Mouse (Mus musculus) cerebellum, adult 11 months (tissue): ENCODE results near the gene Ccdc93.

ENCODE experiments used
- DNase-seq: peaks from one replicate; pipeline ENCODE4 v3.0.0; 2022

The Ccdc93 gene

DNA sequence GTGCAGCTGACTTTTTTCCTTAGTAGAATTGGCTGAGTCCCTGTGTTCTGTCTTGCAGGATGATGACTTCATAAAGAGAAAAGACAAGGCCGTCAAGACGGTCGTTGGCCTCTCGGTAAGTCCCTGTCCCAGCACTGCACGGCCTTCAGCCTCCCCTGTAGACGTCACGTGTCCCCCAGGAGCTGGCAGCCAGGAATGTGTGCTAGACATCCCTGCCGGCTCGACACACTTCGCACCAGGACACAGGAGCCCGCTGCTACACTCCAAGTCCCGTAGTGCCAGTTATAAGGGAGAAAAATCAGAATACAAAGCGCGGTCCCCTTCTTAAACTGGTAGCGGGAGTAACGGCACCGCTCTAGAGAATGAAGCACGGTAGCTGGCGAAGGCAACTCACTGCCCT, 17.3 kb downstream of the Ccdc93 start:
- no peak for DNase-seq

DNA sequence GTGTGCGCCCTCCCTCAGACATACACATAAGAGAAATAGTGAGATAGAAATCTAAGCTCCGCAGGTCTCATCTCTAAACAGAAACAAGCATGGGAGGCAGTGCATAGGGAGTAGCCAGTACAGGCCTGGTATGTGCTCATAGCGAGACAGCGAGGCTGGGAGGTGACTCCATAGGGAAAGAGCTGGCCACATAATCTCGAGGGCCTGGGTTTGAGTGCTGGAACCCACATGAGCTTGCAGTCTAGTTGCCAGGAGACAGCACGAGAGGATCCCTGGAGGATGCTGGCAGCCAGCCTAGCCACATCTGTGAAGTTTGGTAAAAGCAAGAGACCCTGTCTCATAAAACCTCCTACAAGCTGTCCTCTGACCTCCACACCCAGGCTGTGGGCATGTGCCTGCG, 20.2 kb downstream of the Ccdc93 start:
- DNase-seq = no peak

DNA sequence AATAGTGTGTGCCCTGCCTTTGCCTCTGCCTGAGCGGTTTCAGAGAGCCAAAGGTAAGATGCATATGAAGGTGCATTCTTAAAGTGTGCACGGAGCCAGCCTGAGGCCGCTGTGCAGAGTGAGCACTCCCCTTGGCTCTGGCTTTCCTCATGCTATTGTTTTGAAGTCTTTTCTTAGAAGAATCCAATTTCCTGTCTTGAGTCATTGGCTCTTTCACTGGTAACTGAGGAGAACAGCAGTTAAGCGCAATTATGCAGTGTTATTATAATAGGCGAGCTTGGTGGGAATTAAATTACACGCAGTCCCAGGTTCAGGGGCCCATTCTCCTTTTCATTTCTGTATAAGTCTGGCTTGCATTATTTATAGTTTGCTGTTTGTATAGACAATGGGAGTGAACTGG, 21.6 kb downstream of the Ccdc93 start:
- no peak for DNase-seq

DNA sequence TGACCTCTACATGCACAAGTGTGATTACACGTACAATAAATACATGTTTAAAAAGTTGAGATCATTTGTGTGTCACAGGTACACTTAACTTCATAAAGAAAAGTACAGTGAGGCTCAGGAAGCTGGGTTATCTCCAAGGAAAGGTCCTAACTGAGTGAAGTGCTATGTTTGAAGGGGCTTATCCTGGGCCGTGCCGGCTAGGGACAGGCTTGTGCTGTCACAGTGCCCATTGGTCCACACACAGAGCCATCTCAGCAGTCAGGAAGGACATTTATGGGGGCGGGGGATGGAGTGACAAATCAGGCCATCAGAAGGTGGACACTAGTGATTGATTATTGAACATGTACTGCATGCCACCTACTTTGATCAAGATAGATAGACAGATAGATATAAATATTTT, 22.2 kb downstream of the Ccdc93 start:
- DNase-seq = no peak

DNA sequence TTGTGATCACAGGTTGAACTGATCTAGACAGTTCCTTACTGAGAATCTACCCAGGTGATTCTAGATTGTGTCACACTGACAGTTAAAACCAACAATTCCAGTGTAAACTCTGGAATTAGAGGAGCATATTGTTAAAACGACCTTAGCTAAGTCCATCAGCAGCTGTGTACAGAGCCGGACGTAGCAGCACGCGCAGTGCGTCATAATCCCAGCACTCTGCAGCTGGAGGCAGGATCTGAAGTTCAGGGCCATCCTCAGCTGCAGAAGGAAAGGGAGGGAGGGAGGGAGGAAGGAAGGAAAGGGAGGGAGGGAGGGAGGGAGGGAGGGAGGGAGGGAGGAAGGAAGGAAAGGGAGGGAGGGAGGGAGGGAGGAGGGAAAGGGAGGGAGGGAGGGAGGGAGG, 24.1 kb downstream of the Ccdc93 start:
- no peak for DNase-seq

DNA sequence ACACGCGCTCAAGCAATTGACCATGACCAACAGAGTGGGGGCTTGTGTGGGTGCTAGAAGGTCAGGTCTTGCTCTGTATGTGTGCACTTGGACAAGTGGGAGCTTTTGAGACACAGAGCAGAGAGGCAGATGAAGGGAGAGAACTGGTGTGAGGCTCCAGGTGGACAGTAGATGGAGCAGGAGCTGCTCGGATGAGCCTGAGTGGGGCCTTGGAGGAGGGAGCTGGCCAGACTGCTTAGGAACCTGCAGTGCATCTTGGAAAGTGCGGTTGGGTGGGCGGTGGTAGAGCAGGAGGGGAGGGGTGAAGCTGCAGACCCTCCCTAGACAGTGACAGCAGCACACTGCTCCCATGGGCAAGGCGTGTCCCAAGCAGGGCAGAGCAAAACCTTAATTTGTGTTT, 29.2 kb downstream of the Ccdc93 start:
- DNase-seq = no peak

DNA sequence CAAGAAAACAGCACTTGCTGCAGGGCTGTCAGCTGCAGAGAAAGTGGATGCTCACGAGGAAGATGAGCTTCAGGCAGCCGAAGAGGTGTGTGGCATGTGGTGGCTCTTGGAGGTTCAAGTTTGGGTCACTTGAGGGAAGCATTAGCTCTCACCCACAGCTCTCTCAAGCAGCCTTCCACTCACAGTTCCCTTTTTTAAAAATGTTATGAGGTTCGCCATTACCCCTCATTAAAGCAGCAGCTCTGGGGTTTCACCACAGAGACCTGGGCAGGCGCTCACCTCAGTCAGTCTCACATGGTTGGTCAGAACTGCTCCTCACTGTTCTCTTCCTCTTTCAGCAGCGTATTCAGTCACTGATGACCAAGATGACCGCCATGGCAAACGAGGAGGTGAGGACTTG, 31.0 kb downstream of the Ccdc93 start:
- no peak for DNase-seq

DNA sequence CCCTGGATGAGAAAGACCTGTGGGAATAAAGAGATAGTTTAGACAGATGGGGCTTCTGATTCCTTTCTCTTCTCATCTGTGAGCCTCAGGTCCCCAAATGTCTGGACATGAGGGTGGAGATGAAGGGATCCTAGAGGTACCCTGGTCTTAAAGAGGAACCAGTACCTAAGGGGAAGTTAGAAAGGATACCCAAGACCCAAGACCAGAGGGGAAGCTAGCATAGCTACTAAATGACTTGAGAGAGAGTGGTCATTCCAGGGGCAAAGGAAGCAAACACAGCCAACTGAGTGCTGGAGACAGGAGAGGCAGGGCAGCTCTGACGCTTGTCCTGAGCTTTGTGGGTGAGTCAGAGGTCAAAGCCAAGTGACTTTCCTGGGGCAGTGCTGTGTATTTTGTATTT, 31.8 kb downstream of the Ccdc93 start:
- no peak for DNase-seq

DNA sequence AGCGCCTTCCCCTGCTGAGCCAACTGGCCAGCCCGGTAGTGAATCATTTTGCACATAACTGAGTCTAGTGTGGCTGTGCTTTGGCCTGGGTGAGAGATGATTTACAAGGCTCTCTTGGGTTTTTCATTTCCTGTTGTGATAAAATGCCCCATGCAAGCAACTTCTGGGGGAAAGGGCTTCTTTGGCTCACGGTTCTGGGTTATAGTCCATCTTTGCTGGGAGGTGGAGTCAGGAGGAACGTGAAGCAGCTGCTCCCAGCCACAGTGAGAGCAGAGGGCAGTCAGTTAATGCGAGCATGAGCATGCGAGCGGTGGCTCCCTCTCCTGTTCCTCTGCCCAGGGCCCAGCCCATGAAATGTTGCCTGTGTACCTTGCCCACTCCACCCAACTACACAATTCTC, 33.0 kb downstream of the Ccdc93 start:
- DNase-seq = no peak

DNA sequence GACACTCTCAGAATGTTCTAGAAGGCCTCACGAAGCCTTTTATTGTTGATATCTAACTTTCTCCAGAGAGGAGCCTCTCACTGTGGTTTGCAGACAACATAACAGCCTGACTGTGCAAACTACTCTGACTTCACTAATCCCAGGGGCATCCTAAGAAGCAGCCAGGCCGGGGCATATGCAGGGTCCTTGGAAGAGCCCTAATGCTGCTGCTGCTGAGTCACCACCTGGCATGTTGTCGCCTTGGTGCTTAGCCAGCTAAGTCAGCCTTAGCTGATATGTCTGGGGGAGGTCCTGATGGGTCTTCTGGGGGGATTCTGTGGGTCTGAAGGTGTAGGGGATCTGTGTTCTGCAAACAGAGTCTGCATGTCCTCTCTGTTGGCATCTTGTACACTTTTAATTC, 35.4 kb downstream of the Ccdc93 start:
- DNase-seq = no peak

DNA sequence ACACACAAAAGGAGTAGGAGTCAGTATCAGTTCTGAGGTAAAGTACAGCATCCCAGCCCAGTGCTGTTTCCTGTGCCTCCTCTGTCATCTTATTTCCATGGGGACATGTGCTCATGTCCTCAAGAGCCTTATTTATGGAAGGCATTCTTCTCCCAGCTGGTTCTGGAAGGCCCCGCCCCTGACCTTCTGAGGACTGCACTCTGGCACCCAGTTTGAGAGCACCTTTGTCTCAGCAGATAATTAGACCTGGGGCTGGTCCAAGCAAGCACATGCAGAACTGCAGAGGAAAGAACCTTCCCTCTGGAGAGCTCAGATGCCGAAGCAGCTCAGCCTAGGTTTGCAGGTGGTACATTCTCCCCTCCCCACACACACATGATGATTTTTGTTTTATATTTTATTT, 37.4 kb downstream of the Ccdc93 start:
- no peak for DNase-seq

DNA sequence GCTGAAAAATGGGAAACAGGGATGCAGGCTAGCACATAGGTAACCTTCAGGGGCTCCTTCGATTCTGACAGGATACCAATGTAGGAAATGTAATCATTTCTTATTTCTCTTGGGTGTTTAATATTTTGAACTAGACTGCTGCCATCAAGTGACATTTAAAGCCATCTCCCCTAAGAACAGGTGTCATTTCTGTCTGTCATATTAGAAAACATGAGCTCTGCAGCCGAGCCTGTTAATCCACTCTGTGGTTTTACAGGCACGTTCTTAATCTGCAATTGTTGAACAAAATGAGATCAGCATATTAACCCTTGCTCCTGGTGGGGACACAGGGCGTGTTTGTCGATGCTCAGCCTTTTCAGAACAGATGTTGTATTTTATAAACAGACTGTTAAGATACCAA, 40.7 kb downstream of the Ccdc93 start:
- DNase-seq = no peak

DNA sequence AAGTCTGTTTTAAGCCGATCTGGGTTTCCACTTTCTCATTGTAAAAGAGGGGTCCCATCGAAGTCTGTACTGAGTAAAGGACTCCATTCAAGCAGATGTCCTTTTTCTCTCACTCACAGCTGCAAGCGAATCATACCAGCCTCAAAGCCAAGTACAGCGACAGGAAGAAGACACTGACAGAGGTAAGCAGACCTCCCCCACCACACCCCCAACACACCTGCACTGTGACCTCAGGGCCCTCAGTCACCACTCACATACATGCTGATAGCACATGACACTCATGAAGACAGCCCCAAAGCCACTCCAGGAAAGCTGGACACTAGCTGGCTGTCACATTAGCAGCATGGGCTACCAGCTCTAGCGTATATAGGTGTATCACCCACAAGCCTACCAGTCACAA, 46.9 kb downstream of the Ccdc93 start:
- DNase-seq = no peak

DNA sequence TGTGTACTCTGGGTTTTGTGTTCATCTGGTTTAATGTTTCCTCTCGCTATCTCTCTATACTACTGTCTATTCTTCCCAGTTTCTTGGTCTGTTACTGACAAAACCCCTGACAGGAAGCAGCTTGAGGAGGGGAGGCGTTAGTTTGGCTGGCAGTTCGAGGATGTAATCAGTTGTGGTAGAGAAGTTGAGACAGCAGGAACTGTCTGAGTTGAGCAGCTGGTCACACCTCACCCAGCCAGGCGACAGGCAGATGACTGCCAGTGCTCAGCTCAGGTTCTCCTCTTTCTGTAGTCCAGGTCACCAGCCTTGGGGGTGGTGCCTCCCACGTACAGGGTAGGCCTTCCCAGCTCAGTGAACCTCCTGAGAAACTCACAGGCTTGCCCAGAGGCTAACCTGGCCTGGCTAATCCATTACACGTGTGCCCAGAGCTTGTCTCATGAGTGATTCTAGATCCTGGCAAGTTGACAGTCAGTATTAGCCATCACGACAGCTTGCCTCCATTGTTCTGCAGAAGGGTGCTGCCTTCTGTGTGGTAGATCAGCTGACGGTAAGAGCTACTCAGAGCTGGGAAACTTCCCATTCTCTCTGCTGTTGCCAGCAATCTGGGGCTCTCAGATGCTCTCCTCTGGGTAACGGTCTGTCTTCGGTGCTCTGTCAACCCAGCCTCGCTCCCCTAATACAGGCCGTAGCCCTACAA, 47.6 kb downstream of the Ccdc93 start:
- no peak for DNase-seq

DNA sequence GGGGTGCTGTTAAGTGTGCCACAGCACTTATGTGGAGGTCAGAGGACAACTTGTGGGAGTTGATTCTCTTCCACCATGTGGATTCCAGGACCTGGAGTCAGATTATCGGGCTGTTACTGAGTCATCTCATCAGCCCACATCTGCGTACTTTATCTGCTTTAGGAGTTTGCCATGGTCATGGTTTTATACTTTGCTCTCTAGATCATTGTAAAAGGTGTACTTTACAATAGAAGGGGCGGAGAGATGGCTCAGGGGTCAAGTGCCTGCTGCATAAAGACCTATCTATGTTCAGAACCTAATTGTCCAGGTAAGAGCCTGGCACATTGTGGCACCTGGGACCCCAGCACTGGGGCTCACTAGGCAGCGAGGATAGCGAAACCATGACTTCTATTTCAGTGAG, 48.6 kb downstream of the Ccdc93 start:
- no peak for DNase-seq

DNA sequence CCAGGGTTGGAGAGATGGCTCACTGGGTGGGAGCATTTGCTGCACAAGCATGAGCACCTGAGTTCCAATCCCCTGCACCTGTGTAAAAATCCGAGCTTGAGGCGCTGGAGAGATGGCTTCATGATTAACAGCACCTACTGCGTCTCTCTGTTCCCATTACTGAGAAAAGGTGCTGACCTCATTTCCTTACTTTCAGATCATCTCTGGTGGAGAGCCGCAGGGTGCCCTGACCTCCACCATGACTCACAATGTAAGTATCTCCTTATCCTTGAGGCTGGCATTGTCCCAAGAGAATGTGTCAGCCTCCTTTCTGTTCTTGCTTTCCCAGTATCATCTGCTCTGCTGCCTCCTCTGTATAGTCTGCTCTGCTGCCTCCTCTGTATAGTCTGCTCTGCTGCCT, 52.2 kb downstream of the Ccdc93 start:
- no peak for DNase-seq

DNA sequence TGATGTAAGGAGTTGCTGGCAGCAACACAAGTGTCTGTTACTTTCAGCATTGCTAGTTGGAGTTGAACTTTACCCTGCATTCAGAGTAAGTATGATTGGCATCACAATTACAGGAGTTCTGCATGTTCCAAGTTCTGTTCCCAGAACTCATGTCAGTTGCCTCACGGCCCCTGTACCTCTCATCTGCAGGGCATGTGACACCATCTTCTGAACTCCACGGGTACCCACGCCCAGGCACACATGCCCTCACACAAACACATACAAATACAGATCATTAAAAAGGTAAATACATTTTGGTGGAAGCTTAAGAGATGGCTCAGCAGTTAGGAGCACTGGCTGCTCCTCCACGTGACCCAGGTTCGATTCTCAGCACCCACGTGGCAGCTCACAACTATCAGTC, 56.0 kb downstream of the Ccdc93 start:
- no peak for DNase-seq

DNA sequence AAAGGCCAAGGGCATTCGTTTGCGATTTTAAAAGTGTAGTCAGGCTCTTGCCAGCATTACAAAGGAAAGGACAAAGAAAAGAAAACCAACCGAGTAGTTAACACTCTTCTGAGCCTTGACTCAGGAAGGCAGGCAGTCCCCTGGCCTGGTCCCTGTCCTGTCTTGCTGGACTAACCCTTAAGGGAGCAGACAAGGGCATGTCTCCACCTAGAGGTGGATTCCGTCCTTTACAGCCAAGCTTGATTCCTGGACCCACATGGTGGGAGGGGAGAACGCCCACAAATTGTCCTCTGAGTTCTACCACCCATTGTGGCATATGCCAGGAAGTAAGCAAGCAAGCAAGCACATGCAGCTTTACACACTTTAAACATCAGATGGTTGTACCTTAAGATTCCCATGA, 59.4 kb downstream of the Ccdc93 start:
- DNase-seq = no peak

DNA sequence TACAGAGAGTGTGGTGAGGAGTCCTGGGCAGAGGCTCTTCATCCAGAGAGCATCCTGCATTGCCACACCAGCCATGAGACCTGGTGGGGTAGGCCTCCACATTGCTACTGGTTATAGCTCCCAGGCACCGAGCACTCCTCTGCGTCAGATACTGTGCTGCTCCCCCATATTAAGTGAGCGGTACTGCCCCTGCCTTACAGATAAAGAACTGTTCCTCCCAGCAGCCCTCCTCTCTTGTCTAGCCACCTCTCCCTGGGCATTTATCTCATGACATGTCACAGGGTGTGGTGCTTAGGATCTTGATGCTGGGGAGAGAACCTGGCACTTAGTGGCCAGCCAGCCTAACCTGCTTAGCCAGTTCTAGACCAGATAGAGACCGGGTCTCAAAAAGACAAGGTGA, 66.2 kb downstream of the Ccdc93 start:
- DNase-seq = no peak

DNA sequence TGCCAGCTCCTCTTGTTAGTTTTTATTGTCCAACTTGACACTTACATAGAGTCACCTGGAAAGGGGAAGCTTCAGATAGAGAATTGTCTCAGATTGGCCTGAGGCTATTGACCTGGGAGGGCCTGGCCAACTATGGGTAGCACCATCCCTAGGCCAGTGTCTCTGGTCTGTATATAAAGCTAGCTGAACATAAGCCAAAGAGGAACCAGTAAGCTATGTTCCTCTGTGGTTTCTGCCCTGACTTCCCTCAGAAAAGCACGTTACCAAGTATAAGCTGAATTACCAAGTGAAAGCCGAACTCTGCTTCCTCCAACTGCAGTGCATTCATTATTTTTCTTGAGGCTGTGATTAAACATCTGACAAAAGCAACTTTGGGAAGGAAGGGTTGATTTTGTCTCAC, 77.9 kb downstream of the Ccdc93 start:
- no peak for DNase-seq

DNA sequence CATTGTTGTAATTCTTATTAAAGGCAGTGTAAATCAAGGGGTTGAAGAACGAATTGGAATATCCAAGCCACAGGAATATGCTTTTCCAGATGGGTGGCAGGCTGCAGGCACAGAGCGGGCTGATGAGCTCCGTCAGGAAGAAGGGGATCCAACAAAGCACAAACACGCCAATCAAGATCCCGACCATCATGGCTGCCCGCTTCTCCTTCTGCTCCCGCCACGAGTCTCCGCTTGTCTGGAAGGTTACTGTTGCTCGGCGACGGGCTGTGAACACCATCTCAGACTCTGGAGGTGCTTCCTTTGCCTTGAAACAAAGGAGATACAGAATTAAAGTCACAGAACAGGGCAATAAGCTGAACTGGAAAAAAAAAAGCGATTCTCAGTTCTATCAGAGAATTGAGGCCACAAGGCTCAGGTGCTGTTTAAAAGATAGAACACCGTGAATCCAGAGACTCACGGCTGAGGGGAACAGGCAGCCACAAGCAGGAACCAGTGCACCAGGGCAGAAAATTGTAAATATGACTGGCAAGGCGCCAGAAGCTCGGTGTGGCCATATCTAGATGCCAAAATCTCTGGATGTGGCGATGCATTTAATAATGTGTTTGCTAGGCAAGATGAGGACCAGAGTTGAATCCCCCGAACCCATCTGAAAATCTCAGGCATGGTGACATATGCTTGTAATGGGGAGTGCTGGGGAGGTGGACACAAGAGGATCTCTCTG, 79.7 kb downstream of the Ccdc93 start:
- DNase-seq = no peak

DNA sequence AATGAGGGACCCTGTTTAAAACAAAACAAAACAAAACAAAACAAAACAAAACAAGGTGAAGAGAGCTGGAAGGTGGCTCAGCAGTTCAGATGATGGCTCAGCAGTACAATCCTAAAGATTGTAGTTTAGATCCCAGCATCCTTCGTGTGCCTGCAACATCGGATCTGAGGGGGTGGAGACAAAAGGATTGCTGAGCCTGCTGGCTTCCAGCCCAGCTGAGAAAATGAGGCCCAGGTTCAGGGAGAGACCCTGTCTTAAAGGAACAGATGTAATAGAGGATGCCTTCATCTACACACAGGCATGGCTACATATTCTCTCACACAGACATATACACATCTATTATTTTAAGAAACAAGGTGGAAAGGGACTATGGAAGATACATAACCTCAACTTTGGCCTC, 80.3 kb downstream of the Ccdc93 start:
- no peak for DNase-seq

DNA sequence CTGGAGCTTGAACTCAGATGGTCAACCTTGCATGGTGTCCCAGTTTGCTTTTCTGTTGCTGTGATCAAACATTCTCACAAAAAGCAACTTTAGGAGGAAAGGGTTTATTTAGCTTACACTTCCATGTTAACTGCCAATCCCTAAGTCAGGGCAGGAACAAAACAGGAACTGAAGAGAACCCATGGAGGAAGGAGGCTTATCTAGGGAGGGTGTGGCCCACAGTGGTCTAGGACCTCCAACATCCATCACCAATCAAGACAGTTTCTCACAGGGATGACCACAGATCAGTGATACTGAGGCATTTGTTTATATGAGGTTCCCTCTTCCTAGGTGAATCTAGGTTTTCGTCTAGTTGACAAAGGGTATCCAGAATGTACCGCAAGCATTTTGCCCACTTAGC, 81.1 kb downstream of the Ccdc93 start:
- DNase-seq = no peak

DNA sequence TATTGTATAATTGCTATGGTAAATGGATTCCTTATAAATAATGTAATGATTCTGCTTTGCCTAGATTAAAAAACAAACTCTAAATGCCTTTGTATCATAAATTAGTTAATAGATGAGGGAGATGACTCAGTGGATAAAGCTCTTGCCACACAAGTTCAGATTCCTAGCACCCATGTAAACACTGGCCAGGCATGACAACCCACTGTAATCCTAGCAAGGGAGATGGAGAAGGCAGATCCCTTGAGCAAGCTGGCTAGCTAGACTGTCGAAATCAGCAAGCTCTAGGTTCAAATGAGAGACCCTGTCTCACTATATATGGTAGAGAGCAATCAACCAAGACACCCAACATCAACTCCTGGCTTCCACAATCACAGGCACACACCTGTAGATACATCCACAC, 87.8 kb downstream of the Ccdc93 start:
- no peak for DNase-seq

DNA sequence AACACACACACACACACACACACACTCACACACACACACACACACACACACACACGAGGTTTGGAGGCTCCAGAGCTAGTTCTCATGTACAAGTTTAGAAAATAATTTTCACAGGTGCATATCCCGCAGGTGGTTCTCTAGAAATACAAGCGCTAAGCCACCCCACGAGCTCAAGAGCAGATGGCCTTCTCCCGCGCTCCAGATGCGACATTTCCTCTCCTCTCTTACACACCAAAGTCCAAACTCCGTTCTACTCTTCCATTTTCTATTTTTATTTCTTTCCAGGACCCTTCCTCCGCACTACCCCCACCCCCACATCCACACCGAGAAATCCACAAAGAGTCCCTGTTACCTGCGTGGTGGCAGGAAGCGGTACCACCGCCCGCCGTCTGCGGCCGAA, 96.2 kb downstream of the Ccdc93 start:
- DNase-seq = no peak
